Mouse (Mus musculus) kidney, postnatal 25 days (tissue): ENCODE measurements around the gene Stra6.

Experiments used
- DNase-seq, 2 experiments: peaks; one replicate each; pipeline ENCODE4 v3.0.0; 2021; ENCODE audit warnings: mixed read lengths in 2 of 2

The Stra6 gene

GRCm38 (mm10) chr9:58174818-58175251 is 111.2 kb downstream of the Stra6 start:
- no peak for DNase-seq

GRCm38 (mm10) chr9:58175745-58176487 is 112.3 kb downstream of the Stra6 start:
- no peak for DNase-seq

- DNase-seq = no peak
These were observed 113.6 kb downstream of the Stra6 start for GRCm38 (mm10) chr9:58177165-58177564.

- no peak for DNase-seq
These were observed 115.8 kb downstream of the Stra6 start for GRCm38 (mm10) chr9:58179390-58179789.

GRCm38 (mm10) chr9:58184456-58184855 is 120.9 kb downstream of the Stra6 start:
- DNase-seq = no peak

GRCm38 (mm10) chr9:58194222-58194621 is 130.6 kb downstream of the Stra6 start:
- DNase-seq = no peak

- no peak for DNase-seq
These were observed 132.1 kb downstream of the Stra6 start for GRCm38 (mm10) chr9:58195671-58196070.

GRCm38 (mm10) chr9:58196141-58196540 is 132.6 kb downstream of the Stra6 start:
- no peak for DNase-seq

- DNase-seq = no peak
These were observed 133.3 kb downstream of the Stra6 start for GRCm38 (mm10) chr9:58196610-58197567.

- DNase-seq = peak; percentile 72 to 73
These were observed 134.5 kb downstream of the Stra6 start for GRCm38 (mm10) chr9:58197781-58198701.

- no peak for DNase-seq
These were observed 135.3 kb downstream of the Stra6 start for GRCm38 (mm10) chr9:58198801-58199371.

GRCm38 (mm10) chr9:58199381-58200269 is 136.0 kb downstream of the Stra6 start:
- DNase-seq = no peak

- DNase-seq = no peak
These were observed 136.9 kb downstream of the Stra6 start for GRCm38 (mm10) chr9:58200270-58201090.

- no peak for DNase-seq
These were observed 137.7 kb downstream of the Stra6 start for GRCm38 (mm10) chr9:58201091-58201842.

GRCm38 (mm10) chr9:58201861-58202549 is 138.4 kb downstream of the Stra6 start:
- DNase-seq = no peak

GRCm38 (mm10) chr9:58202676-58203453 is 139.3 kb downstream of the Stra6 start:
- no peak for DNase-seq
